Mouse (Mus musculus): ENCODE measurements around the gene Mthfsd. TPM values are rescaled to one million over a fixed set of nuclear protein-coding genes. Genes with fewer than 3 reads are reported as not detected.

Gene Mthfsd
- total and polyA plus RNA-seq, 3 experiments, result 23.1 to 36.4 (median 30.7) TPM

DNA sequence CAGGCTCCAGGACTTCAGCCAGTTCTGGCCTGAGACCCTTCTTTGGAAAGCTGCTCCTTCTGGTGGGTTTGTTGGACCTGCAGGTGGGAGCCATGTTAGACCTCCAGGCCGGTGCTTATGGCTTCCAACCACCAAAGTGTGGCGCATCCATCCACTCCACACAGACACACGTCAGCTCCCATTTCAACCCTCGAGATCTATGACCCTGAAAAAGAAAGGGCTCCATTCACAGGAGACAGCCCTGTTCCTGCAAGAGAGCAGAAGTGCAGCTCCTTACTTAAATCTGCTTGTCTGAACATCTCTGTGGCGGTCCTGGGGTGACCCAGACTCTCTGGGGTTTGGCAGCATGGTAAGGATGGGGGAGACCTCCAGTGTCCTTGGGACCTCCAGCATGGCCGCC lies 14.7 kb downstream of the Mthfsd start:
- peaks cover 38% of the 10 kb centered on the region for H3K27me3 ChIP-seq (replicated peaks)

DNA sequence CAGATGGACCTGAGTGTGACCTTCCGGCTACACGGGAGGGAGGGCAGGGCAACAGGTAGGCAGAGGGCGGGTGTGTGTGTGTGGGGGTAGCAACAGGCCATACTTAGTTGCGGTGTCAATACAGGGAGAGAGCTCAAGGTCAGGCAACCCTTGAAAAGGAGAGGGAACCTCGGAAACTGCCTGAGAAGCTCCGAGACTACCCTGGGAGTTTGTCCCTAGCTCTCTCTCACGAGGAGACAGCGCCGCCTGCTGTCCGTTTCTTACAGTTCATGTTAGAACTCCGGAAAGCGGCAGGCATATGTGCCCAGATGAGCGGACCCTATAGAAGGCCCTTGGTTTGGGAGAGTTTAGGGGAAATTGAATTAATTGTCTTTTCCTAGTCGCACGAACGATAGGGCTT lies 15.6 kb downstream of the Mthfsd start:
- TF ChIP-seq NELFE (IDR thresholded peaks at IDR 0.05; ENCODE audit: low read depth, low read length), result peak; percentile 24; the same call in 1 of the 2 replicates
- peak; percentile 75 to 94 for TF ChIP-seq CTCF (conservative IDR thresholded peaks at IDR 0.05 in 1 of 2, IDR thresholded peaks at IDR 0.05 in 1 of 2; ENCODE audit: low read depth in 2 of 2, low read length in 2 of 2)
- TF ChIP-seq CHD2 (IDR thresholded peaks at IDR 0.05; ENCODE audit: low read length), result no peak
- peak; percentile 83 for TF ChIP-seq SMC3 (IDR thresholded peaks at IDR 0.05; ENCODE audit: low read depth, low read length)
- peak; percentile 92 for TF ChIP-seq RAD21 (IDR thresholded peaks at IDR 0.05; ENCODE audit: low read depth, low read length)
- TF ChIP-seq ZC3H11A (IDR thresholded peaks at IDR 0.05; ENCODE audit: low read depth, low read length), result peak; percentile 35; the same call in 1 of the 2 replicates
- peak; percentile 39; the same call in 1 of the 2 replicates for TF ChIP-seq IRF4 (IDR thresholded peaks at IDR 0.05; ENCODE audit: low read depth, low read length)
- TF ChIP-seq TBP (conservative IDR thresholded peaks at IDR 0.05; ENCODE audit: low read depth, low read length), result no peak
- H3K9ac ChIP-seq (ENCODE audit: insufficient read depth, low read depth), result no peak overlapping the region
- no peaks in the 10 kb centered on the region for H3K4me1 ChIP-seq (ENCODE audit: control insufficient read depth in 1 of 2, insufficient read depth in 2 of 2)
- H3K4me2 ChIP-seq (ENCODE audit: insufficient read depth, low read depth, poor library complexity, severe bottlenecking), result no peak overlapping the region
- in situ Hi-C loops (cut with MboI; ENCODE audit: low pct_ligation_motif_present, low pct_unique_long_range_greater_than_20kb, low sequenced_read_pairs), result loop anchor here (5.0 kb wide), 2 partner anchors 265 to 415 kb away; no protein-coding TSS in a partner anchor
- DNase-seq (ENCODE audit: extremely low read depth), result peak; percentile 79
- H3K9me3 ChIP-seq (replicated peaks; ENCODE audit: low read length), result no peaks in the 10 kb centered on the region
- H3K4me3 ChIP-seq (replicated peaks in 1 of 3; ENCODE audit: low read depth in 2 of 3, low read length in 2 of 3, poor library complexity in 1 of 3), result no peak overlapping the region
- no peak overlapping the region for H3K27ac ChIP-seq (ENCODE audit: insufficient read depth, low read depth)
- dilution Hi-C loops (cut with MboI; ENCODE audit: extremely low pct_ligation_motif_present, extremely low pct_unique_long_range_greater_than_20kb, low sequenced_read_pairs), result no loop called here
- H3K36me3 ChIP-seq (replicated peaks in 1 of 2; ENCODE audit: control insufficient read depth in 1 of 2, insufficient read depth in 1 of 2, low read length in 1 of 2), result peaks cover 10 to 21% of the 10 kb centered on the region in 2 experiments
- peaks cover 45% of the 10 kb centered on the region for H3K27me3 ChIP-seq (replicated peaks)
- no peaks in the 10 kb centered on the region for H3K79me2 ChIP-seq (replicated peaks; ENCODE audit: control insufficient read depth, extremely low read depth, insufficient read depth, poor library complexity, severe bottlenecking)

More for the DNA sequence above, 14.7 kb downstream of the Mthfsd start:
- H3K36me3 ChIP-seq (replicated peaks in 1 of 2; ENCODE audit: control insufficient read depth in 1 of 2, insufficient read depth in 1 of 2, low read length in 1 of 2), result peaks cover 18 to 30% of the 10 kb centered on the region in 2 experiments
- H3K79me2 ChIP-seq (replicated peaks; ENCODE audit: control insufficient read depth, extremely low read depth, insufficient read depth, poor library complexity, severe bottlenecking), result no peaks in the 10 kb centered on the region
- DNase-seq (ENCODE audit: extremely low read depth), result no peak
- dilution Hi-C loops (cut with MboI; ENCODE audit: extremely low pct_ligation_motif_present, extremely low pct_unique_long_range_greater_than_20kb, low sequenced_read_pairs) (no loop called here), in situ Hi-C loops (cut with MboI; ENCODE audit: low pct_ligation_motif_present, low pct_unique_long_range_greater_than_20kb, low sequenced_read_pairs) (loop anchor here (5.0 kb wide), 2 partner anchors 266 to 416 kb away; no protein-coding TSS in a partner anchor)
- H3K9me3 ChIP-seq (replicated peaks; ENCODE audit: low read length), result no peaks in the 10 kb centered on the region
- no peaks in the 10 kb centered on the region for H3K4me1 ChIP-seq (ENCODE audit: control insufficient read depth in 1 of 2, insufficient read depth in 2 of 2)
- H3K4me2 ChIP-seq (ENCODE audit: insufficient read depth, low read depth, poor library complexity, severe bottlenecking), result no peak overlapping the region
- TF ChIP-seq MXI1 (IDR thresholded peaks at IDR 0.05; ENCODE audit: low read depth, low read length) (no peak), CHD2 (IDR thresholded peaks at IDR 0.05; ENCODE audit: low read length) (no peak)
- H3K27ac ChIP-seq (ENCODE audit: insufficient read depth, low read depth), result no peak overlapping the region
- no peak overlapping the region for H3K9ac ChIP-seq (ENCODE audit: insufficient read depth, low read depth)
- no peak overlapping the region for H3K4me3 ChIP-seq (replicated peaks in 1 of 3; ENCODE audit: low read depth in 2 of 3, low read length in 2 of 3, poor library complexity in 1 of 3)

DNA sequence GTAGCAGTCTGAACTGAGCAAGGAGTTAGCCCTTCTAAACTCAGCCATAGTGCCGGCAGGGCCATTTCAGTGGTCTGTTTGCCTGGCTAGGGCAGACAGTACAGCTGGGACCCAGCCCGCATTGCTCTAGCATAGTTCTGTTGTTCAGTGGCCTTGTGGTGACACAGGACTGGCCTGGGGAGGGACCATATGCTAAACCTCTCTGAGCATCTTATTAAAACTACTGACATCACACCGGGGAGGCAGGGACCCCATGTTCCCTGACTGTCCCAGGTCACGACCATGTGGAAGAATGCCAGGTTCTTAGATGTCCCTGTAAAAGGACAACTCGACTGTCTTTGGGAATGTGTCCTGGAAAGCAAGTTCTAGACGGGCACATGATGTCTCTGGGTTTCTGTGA lies 16.1 kb downstream of the Mthfsd start:
- H3K79me2 ChIP-seq (replicated peaks; ENCODE audit: control insufficient read depth, extremely low read depth, insufficient read depth, poor library complexity, severe bottlenecking), result no peaks in the 10 kb centered on the region
- no peaks in the 10 kb centered on the region for H3K4me1 ChIP-seq (ENCODE audit: control insufficient read depth in 1 of 2, insufficient read depth in 2 of 2)
- in situ Hi-C loops (cut with MboI; ENCODE audit: low pct_ligation_motif_present, low pct_unique_long_range_greater_than_20kb, low sequenced_read_pairs), result loop anchor here (5.0 kb wide), 2 partner anchors 265 to 415 kb away; no protein-coding TSS in a partner anchor
- H3K27me3 ChIP-seq (replicated peaks), result peaks cover 50% of the 10 kb centered on the region
- DNase-seq (ENCODE audit: extremely low read depth), result no peak
- no peak overlapping the region for H3K9ac ChIP-seq (ENCODE audit: insufficient read depth, low read depth)
- peaks cover 5 to 17% of the 10 kb centered on the region in 2 experiments for H3K36me3 ChIP-seq (replicated peaks in 1 of 2; ENCODE audit: control insufficient read depth in 1 of 2, insufficient read depth in 1 of 2, low read length in 1 of 2)
- no peak overlapping the region for H3K4me3 ChIP-seq (replicated peaks in 1 of 3; ENCODE audit: low read depth in 2 of 3, low read length in 2 of 3, poor library complexity in 1 of 3)
- TF ChIP-seq CHD2 (IDR thresholded peaks at IDR 0.05; ENCODE audit: low read length), result no peak
- TF ChIP-seq IRF4 (IDR thresholded peaks at IDR 0.05; ENCODE audit: low read depth, low read length), result no peak
- TF ChIP-seq ZC3H11A (IDR thresholded peaks at IDR 0.05; ENCODE audit: low read depth, low read length), result no peak
- no peak for TF ChIP-seq E2F4 (IDR thresholded peaks at IDR 0.05; ENCODE audit: insufficient replicate concordance, low read depth, low read length)
- TF ChIP-seq ZNF384 (IDR thresholded peaks at IDR 0.05; ENCODE audit: low read depth, low read length), result no peak
- TF ChIP-seq ELF1 (IDR thresholded peaks at IDR 0.05; ENCODE audit: low read depth, low read length), result no peak
- no peak for TF ChIP-seq MEF2A (IDR thresholded peaks at IDR 0.05; ENCODE audit: borderline replicate concordance, low read depth, low read length)
- TF ChIP-seq JUN (IDR thresholded peaks at IDR 0.05; ENCODE audit: insufficient read depth, low read depth, low read length), result no peak
- dilution Hi-C loops (cut with MboI; ENCODE audit: extremely low pct_ligation_motif_present, extremely low pct_unique_long_range_greater_than_20kb, low sequenced_read_pairs), result no loop called here
- no peaks in the 10 kb centered on the region for H3K9me3 ChIP-seq (replicated peaks; ENCODE audit: low read length)
- H3K4me2 ChIP-seq (ENCODE audit: insufficient read depth, low read depth, poor library complexity, severe bottlenecking), result no peak overlapping the region
- no peak overlapping the region for H3K27ac ChIP-seq (ENCODE audit: insufficient read depth, low read depth)
